Mouse (Mus musculus) ovary, postnatal 14 days (tissue): ENCODE measurements around the gene Appbp2.

ENCODE experiments used
- DNase-seq: peaks from one replicate; pipeline ENCODE4 v3.0.0; 2022; ENCODE audit warnings: low spot score

Appbp2 gene

GRCm38 (mm10) chr11:85234990-85235841, at the start of gene Appbp2:
Gene Appbp2 (minus strand): TSS chr11:85235130.
- peak; percentile 93 for DNase-seq

- DNase-seq: no peak
Measured at GRCm38 (mm10) chr11:85281219-85281878, 46.4 kb upstream of the Appbp2 start.

- no peak for DNase-seq
Measured at GRCm38 (mm10) chr11:85278175-85278574, 43.2 kb upstream of the Appbp2 start.

- DNase-seq: no peak
Measured at GRCm38 (mm10) chr11:85277609-85278008, 42.7 kb upstream of the Appbp2 start.

- DNase-seq: no peak
Measured at GRCm38 (mm10) chr11:85275151-85275550, 40.2 kb upstream of the Appbp2 start.

GRCm38 (mm10) chr11:85273299-85273698, 38.4 kb upstream of the Appbp2 start:
- DNase-seq: no peak

- peak; percentile 33 for DNase-seq
Measured at GRCm38 (mm10) chr11:85270631-85271030, 35.7 kb upstream of the Appbp2 start.

GRCm38 (mm10) chr11:85267393-85267792, 32.5 kb upstream of the Appbp2 start:
- DNase-seq: no peak

GRCm38 (mm10) chr11:85264635-85265034, 29.7 kb upstream of the Appbp2 start:
- no peak for DNase-seq

GRCm38 (mm10) chr11:85261192-85261591, 26.3 kb upstream of the Appbp2 start:
- peak; percentile 73 for DNase-seq

GRCm38 (mm10) chr11:85258966-85259365, 24.0 kb upstream of the Appbp2 start:
- no peak for DNase-seq

- no peak for DNase-seq
Measured at GRCm38 (mm10) chr11:85255471-85256027, 20.6 kb upstream of the Appbp2 start.

- no peak for DNase-seq
Measured at GRCm38 (mm10) chr11:85253641-85254040, 18.7 kb upstream of the Appbp2 start.

- no peak for DNase-seq
Measured at GRCm38 (mm10) chr11:85253006-85253405, 18.1 kb upstream of the Appbp2 start.

GRCm38 (mm10) chr11:85251955-85252354, 17.0 kb upstream of the Appbp2 start:
- DNase-seq: no peak

- no peak for DNase-seq
Measured at GRCm38 (mm10) chr11:85250467-85250866, 15.5 kb upstream of the Appbp2 start.

- no peak for DNase-seq
Measured at GRCm38 (mm10) chr11:85249338-85249737, 14.4 kb upstream of the Appbp2 start.

GRCm38 (mm10) chr11:85248151-85248550, 13.2 kb upstream of the Appbp2 start:
- no peak for DNase-seq

GRCm38 (mm10) chr11:85241226-85241625, 6.3 kb upstream of the Appbp2 start:
- no peak for DNase-seq

GRCm38 (mm10) chr11:85240211-85240610, 5.3 kb upstream of the Appbp2 start:
- no peak for DNase-seq

GRCm38 (mm10) chr11:85234363-85234989, 454 bp downstream of the Appbp2 start:
- peak; percentile 66 for DNase-seq

GRCm38 (mm10) chr11:85233676-85234210, 1.2 kb downstream of the Appbp2 start:
- DNase-seq: peak; percentile 12
